Mouse (Mus musculus) liver (tissue): ENCODE data around the gene Aoc3.
"Not testable (repeated sequence)": the region's sequence is repeated elsewhere in the genome, so short reads cannot be mapped to it uniquely, and the experiment has no call there.

ENCODE experiments used
- DNase-seq: peaks from one replicate; pipeline ENCODE4 v3.0.0-alpha.2; 2020; ENCODE audit warnings: mixed read lengths

Gene Aoc3

GRCm38 (mm10) chr11:101330371-101330924 lies at the start of gene Aoc3:
TSS of gene Aoc3 (plus strand) at chr11:101330605.
- DNase-seq, result no peak

- no peak for DNase-seq
Measured at GRCm38 (mm10) chr11:101280837-101281236, 49.6 kb upstream of the Aoc3 start.

DNA sequence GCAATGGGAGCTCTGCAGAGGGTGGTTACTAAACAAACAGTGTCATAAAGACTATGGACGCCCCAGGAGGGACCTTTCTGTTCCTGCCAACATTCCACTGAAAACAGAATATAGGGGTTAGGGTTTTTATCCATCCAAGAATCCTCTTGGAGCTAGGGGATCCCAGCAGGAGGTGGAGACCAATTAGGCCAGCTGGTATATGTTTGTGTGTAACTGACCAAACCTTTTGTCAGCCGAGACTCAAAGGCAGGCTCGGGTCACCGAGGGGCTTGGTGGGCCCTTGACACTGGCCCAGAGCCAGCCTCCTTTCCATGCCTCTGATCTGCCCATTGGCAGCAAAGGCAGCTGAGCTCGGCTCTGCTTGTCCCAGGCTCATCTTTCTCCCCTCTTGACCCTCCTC lies 47.5 kb upstream of the Aoc3 start:
- DNase-seq, result no peak

- DNase-seq, result no peak
Measured at GRCm38 (mm10) chr11:101283805-101284204, 46.6 kb upstream of the Aoc3 start.

DNA sequence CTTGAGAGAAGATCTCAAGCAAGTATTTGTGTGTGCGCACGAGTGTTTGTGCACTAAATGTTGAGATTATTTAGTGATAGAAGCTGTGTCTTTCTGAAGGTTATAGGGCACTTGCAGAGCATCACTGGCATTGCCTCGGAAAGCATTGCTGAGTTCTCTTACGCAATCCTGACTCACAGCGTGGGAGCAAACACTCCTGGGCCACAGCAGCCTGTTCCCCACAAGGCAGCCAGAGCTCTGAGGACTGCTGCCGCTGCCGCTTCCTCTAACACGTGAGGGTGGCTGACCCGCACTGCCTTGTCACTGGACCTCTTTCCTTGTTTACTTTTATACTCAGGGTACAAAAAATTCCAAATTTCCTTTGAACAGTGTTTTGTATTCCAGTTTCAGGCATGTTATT lies 43.1 kb upstream of the Aoc3 start:
- DNase-seq, result peak; percentile 45

- no peak for DNase-seq
Measured at GRCm38 (mm10) chr11:101291231-101291630, 39.2 kb upstream of the Aoc3 start.

DNA sequence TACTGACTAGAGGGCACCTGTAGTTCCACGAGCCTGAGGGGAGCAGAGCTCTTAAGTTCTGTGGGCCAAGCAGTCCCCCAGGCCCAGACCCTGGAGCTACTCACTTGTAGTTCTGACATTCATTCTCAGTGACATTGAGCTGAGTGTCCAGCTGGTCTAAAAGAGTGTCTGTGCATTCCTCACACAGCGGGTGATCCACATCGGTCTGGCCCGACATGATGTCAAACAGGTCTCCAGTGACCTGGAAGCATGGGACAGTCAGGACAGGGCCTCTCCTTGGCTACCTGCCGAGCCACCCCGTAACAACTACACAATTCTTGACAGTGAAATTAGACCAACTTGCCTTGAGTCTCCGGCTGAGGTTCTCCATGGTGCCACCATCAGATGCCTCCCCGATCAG lies 35.2 kb upstream of the Aoc3 start:
- DNase-seq, result no peak

- peak; percentile 75 for DNase-seq
Measured at GRCm38 (mm10) chr11:101300881-101301280, 29.5 kb upstream of the Aoc3 start.

DNA sequence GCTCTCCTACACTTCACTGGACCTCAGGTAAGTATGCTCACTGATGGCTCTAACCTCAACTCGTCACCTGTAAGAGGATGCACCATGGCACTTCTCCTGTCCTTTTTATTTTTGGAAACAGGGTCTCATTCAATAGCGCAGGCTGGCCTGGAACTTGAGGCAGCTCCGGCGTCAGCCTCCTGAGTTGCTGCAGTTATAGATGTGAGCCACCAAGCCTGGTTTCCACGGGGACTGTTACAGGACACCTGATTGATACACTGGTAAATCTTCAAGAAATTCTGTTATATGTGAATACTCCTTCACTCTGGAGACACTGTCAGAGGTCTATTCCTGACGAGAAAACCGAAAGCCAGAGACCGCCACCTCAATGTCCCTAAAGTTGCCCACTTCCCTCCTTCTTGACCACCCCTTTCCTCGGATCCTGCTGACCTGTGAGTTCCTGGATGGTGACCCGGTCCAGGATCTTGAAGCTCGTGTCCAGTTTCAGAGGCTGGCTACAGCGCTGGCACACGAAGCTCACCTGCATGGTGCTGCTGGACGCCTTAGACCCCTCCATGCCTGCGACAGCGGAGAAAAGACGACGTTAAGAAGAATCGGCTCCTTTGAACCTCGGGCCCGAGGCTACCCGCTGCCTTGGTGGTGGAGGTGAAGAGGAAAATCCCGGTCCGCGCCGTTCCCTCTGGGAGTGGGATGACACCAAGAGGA lies 29.0 kb upstream of the Aoc3 start:
- no peak for DNase-seq

DNA sequence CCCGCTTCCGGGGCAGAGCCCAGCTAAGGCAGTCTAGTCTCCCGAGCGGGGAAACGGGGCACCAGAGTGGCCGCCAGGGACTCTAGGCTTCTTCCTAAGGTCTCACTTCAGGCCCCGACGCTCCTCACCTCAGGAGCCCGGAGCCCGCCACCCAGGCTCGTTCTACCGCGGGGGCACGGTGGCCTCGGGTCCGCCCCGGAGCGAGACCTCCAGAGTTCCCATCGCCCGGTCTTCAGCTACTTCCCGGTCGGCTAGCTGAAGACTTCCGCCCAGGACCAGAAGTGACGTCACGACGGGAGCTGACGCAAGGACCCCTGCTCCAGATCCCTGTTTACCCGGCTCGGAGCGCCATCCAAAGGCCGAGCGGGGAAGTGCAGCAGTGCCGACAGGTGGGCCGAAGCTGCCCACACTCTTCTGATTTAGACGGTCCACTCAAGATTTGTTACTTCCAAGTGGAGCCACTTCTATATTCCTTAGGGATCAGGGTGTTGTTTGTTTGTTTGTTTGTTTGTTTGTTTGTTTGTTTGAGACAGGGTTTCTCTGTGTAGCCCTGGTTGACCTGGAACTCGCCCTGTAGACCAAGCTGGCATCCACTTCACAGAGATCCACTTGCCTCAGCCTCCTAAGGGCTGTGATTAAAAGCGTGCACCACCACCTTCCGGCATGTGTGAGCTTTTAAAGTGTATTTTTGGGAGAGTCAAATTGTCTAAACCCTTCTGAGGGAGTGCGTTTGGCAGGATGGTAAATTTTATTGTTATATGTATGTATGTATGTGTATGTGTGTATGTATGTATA lies 28.2 kb upstream of the Aoc3 start, which contains the start of gene Becn1:
TSS of gene Becn1 (minus strand) at position 283 of the 795 bp plus-strand sequence.
- DNase-seq, result peak; percentile 97

DNA sequence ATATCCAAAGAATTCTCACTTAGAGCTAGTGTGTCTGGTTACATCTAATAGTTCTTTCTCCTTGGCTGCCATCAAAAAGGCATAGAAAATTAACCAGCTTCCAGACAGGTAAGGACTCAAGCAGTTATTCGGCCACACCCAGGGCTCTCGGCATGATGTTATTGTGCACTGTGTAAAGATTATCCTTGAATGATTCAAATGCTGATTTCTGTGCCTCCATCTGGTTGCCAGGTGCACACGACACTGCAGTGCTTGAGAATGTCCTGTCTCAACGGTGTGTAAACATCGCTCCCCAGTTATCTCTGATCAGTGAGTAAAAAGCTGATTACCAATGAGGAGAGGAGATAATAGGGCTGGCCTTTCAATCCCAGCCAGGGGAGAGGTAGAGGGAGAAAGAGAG lies 22.7 kb upstream of the Aoc3 start:
- no peak for DNase-seq

- DNase-seq, result no peak
Measured at GRCm38 (mm10) chr11:101311083-101311482, 19.3 kb upstream of the Aoc3 start.

DNA sequence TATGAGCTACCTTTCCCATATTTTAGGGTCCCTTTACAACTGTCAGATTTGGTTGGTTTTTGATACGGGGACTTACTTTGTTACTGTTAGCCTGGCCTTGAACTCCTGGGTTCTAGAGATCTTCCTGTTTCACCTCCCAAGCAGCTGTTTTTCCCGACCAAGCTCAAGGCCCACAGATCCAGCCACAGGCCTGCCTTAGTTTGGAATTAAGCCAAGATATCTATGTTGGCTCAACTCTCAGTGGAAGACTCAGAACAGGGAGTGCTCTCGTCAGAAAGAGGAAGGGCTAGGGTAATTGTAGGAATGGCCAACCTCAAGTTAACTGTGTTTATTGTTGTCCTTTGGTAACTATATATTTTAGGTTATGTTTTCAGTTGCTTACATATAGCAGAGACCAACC lies 18.3 kb upstream of the Aoc3 start:
- no peak for DNase-seq

- no peak for DNase-seq
Measured at GRCm38 (mm10) chr11:101314567-101314966, 15.8 kb upstream of the Aoc3 start.

GRCm38 (mm10) chr11:101315082-101315650 lies 15.2 kb upstream of the Aoc3 start:
- DNase-seq, result no peak

GRCm38 (mm10) chr11:101315665-101316500 lies 14.5 kb upstream of the Aoc3 start, which contains the start of gene Psme3:
TSS of gene Psme3 (plus strand) at chr11:101316213.
- peak; percentile 94 for DNase-seq

- DNase-seq, result peak; percentile 85
Measured at GRCm38 (mm10) chr11:101316501-101316917, 13.9 kb upstream of the Aoc3 start.

GRCm38 (mm10) chr11:101323609-101324008 lies 6.8 kb upstream of the Aoc3 start:
- DNase-seq, result peak; percentile 74

- DNase-seq, result no peak
Measured at GRCm38 (mm10) chr11:101324763-101325162, 5.6 kb upstream of the Aoc3 start, which contains the start of gene Aoc2. TSS of gene Aoc2 (plus strand) at chr11:101325063.

- not testable (repeated sequence) for DNase-seq
Measured at GRCm38 (mm10) chr11:101325201-101325600, 5.2 kb upstream of the Aoc3 start.

- DNase-seq, result no peak
Measured at GRCm38 (mm10) chr11:101326147-101326546, 4.3 kb upstream of the Aoc3 start.

DNA sequence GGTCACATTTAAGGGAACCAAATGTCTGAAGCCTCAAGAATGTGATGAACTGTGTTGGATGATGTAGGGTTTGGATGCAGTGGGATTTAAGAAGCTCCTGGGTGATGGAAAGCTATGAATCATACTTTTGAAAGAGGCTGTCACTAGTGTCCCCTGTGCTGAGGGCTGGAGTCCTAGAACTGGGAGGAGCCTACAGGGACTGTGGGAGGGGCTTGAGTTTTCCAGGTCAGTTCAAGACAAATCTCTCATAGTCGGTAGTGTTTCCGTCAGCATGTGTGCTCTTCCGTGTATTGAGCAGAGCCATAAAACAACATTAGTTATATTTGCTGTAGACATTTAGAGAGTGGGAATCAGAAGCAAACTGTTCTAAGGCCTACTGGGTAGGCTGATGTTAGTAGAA lies 3.1 kb upstream of the Aoc3 start:
- DNase-seq, result no peak
